Mouse (Mus musculus) Patski (cell line): Measurements from ENCODE around the gene Phyhd1. TPM values are rescaled to one million over a fixed set of nuclear protein-coding genes. Genes with fewer than 3 reads are reported as not detected.

Experiments
- ATAC-seq: fragments of 100-300 bp; one replicate; pipeline ENCODE4 v1.8.0; 2021
- CTCF ChIA-PET: fragments of 350-600 bp; sonication (Branson Sonifier 250); formaldehyde crosslinking; loops from one replicate; lab custom pipeline; 2022; ENCODE audit warnings: inconsistent platforms; lab: Charles Lee
- POLR2A ChIA-PET: fragments of 350-600 bp; sonication (Branson Sonifier 250); formaldehyde crosslinking; loops from one replicate; lab custom pipeline; 2022; ENCODE audit warnings: antibody characterized with exemption, inconsistent platforms; lab: Charles Lee
- DNase-seq: peaks from one replicate; pipeline ENCODE4 v3.0.0-alpha.2; 2011; ENCODE audit warnings: low read depth, low spot score
- H3K27me3 ChIP-seq: fragments of 371-371 bp; one replicate; pipeline ENCODE4 v1.5.1; 2021
- CTCF ChIP-seq: fragments of 100-300 bp; IDR thresholded peaks from one replicate; pipeline ENCODE4 v1.5.1; 2021
- in situ Hi-C: fragments of 300-500 bp; cut with MboI; formaldehyde crosslinking; loops from 3 replicates; pipeline ENCODE4 v1.11.1; 2018; ENCODE audit warnings: low pct_unique_long_range_greater_than_20kb, mixed read lengths
- polyA plus RNA-seq: library from polyadenylated mRNA; unstranded; gene quantifications from one replicate; pipeline ENCODE4 v1.2.3, GENCODE M21; 2021

Phyhd1 gene
- polyA plus RNA-seq = 22.4 TPM

DNA sequence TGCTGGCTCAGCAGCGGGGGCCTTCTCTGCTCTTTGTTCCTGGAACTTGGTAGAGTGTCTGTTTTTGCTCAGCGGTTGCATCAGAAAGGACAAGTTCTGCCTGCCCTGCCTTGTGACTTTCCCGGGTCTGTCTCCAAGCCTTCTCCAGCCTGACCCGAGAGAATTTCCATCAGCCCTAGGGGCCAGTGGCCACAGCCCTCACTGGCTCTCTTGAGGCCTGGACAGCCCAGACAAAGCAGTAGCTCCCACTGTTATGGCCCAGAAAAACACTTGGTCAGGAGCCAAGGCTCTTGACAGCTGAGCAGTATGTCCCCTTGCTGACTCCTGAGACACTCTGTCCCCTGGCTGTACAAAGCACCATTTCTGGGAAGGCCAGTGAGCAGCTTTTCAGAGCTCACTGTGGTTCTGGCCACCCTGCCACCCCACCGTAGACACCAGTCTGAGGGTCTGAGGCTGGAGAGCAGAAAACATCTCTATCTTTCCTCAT is at the start of gene Phyhd1:
Gene Phyhd1, plus strand, starts transcription at position 437 of the 487 bp plus-strand sequence.
- in situ Hi-C loops = loop anchor here (10.0 kb wide), 1 partner anchor 91 kb away; the partner anchor contains the start of genes Endog and Spout1
- ATAC-seq (no peak), DNase-seq (no peak)
- CTCF ChIA-PET = no interaction called here
- TF ChIP-seq CTCF = no peak
- POLR2A ChIA-PET = interaction anchor here (1.0 to 1.5 kb wide), 3 partner anchors 9 to 24 kb away, joined by 3 to 7 read pairs (median 3); partner anchors contain the start of genes Dolk and Nup188
- H3K27me3 ChIP-seq = no peaks in the 10 kb centered on the region

DNA sequence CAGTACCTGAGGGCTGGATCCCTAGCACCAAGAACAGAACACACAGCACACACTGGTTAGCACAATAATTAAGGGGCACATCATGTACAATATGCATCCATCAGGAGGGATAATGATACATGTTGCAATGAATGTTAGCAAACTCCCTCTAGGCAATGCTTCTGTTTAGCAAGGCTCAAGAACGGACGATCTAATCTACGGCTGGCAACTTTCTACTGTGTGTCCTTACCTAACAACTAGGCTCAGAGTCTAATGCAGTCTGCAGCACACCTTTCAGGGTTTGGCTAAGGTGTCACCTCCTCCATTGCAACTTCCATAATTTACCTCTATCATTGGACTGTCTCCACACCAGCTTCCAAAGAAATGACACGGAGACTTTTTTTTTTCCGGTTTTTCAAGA is 49.7 kb upstream of the Phyhd1 start:
- no peaks in the 10 kb centered on the region for H3K27me3 ChIP-seq
- in situ Hi-C loops = no loop called here
- CTCF ChIA-PET = no interaction called here
- POLR2A ChIA-PET = interaction anchor here (0.6 kb wide), 1 partner anchor 321 kb away, joined by 3 read pairs; no protein-coding TSS in a partner anchor
- DNase-seq (no peak), ATAC-seq (no peak)
- TF ChIP-seq CTCF = no peak

DNA sequence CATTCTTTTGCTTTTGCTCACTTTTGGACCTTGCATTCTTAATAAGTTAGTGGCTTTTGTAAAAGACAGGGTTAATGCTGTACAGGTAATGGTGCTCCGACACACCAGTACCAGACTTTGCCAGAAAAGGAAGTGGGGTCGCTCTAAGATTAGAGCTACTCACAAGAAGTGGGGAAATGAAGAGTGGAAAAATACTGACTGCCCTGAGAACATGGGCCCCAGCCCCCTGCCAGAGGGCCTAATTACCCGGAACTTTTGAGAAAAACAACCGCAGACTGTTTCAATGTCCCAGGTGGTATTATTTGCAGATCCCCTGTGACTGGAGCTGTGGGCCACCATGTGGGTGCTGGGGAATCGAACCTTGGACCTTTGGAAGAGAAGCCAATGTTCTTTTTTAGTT is 30.4 kb upstream of the Phyhd1 start:
- in situ Hi-C loops = no loop called here
- DNase-seq (no peak), ATAC-seq (no peak)
- ChIA-PET POLR2A (no interaction called here), CTCF (no interaction called here)
- no peaks in the 10 kb centered on the region for H3K27me3 ChIP-seq
- TF ChIP-seq CTCF = no peak

GRCm38 (mm10) chr2:30236426-30237198 is 29.4 kb upstream of the Phyhd1 start:
- no peak for ATAC-seq
- POLR2A ChIA-PET = interaction anchor here (0.7 to 1.3 kb wide), 6 partner anchors 10 to 65 kb away, joined by 3 to 6 read pairs (median 4); partner anchors contain the start of gene Kyat1

GRCm38 (mm10) chr2:30237199-30237880 is 28.7 kb upstream of the Phyhd1 start, which contains the start of gene Lrrc8a:
Gene Lrrc8a, plus strand, starts transcription at chr2:30237715.
- DNase-seq = peak; percentile 76
- ChIA-PET CTCF (interaction anchor here (1.0 to 1.3 kb wide), 2 partner anchors 30 to 74 kb away, joined by 3 to 4 read pairs; no protein-coding TSS in a partner anchor), POLR2A (interaction anchor here (0.7 to 1.4 kb wide), 7 partner anchors 10 to 65 kb away, joined by 3 to 6 read pairs (median 4); partner anchors contain the start of gene Kyat1)
- no peaks in the 10 kb centered on the region for H3K27me3 ChIP-seq
- in situ Hi-C loops = no loop called here
- peak; percentile 80 for ATAC-seq
- TF ChIP-seq CTCF = no peak

More at GRCm38 (mm10) chr2:30236426-30237198, 29.4 kb upstream of the Phyhd1 start:
- in situ Hi-C loops = no loop called here
- H3K27me3 ChIP-seq = no peaks in the 10 kb centered on the region
- no peak for TF ChIP-seq CTCF
- DNase-seq = no peak
- CTCF ChIA-PET = interaction anchor here (1.0 to 1.3 kb wide), 2 partner anchors 30 to 74 kb away, joined by 3 to 4 read pairs; no protein-coding TSS in a partner anchor

DNA sequence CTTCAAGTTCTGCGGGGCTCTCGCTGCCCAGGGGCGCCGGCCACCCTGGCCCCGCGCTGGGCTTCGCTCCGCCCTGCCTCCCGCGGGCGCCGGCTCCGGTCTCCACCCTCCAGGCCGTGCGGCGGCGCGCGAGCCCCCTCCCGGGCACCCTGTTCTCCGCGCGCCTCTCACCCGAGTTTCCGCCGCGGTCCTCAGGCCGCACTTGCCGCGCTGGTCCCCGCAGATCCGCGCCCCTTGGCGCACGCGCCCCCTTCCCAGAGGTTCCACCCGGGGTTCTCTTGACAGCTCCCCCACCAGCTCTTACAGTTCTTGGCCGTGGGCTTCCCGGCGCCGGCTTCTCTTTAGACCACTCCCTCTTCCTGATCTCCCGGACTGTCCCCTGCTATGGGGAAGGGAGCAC is 28.1 kb upstream of the Phyhd1 start:
- ChIA-PET POLR2A (interaction anchor here (1.2 to 1.4 kb wide), 5 partner anchors 12 to 66 kb away, joined by 3 to 6 read pairs (median 4); partner anchors contain the start of gene Kyat1), CTCF (interaction anchor here (1.0 kb wide), 1 partner anchor 29 kb away, joined by 4 read pairs; no protein-coding TSS in a partner anchor)
- ATAC-seq (peak; percentile 59), DNase-seq (no peak)
- H3K27me3 ChIP-seq = no peaks in the 10 kb centered on the region
- TF ChIP-seq CTCF = no peak
- in situ Hi-C loops = no loop called here

DNA sequence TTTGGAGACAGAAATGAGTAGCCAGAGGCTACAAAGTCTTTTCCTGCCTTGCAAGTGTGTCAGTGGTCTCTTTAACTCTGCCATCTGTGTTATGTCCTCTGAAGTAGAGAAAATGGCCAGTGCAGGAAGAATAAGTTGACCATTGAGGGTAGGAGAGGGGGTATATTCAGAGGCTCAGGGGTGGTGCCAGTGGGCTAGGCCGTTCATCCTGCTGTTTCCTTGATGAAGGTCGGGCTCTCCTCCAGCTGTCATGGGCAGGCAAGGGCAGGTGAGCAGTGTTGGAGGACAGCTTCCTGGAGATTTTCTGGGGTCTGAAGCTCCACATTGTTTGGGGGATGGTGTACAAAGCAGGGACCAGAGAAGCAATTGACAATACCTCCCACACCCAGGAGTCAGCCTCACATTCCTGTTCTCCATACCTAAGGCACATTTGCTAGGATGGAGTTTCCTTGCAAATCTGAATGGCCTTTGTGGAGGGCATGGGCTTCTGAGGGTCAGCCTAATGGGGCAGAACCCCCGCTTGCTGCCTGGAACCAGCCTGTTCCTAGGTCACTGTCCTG is 27.0 kb upstream of the Phyhd1 start:
- no peak for ATAC-seq
- CTCF ChIA-PET = interaction anchor here (0.7 to 1.4 kb wide), 2 partner anchors 22 to 33 kb away, joined by 3 to 4 read pairs; partner anchors contain the start of gene Kyat1
- no peak for TF ChIP-seq CTCF

GRCm38 (mm10) chr2:30239777-30240176 is 26.2 kb upstream of the Phyhd1 start:
- H3K27me3 ChIP-seq = no peaks in the 10 kb centered on the region
- CTCF ChIA-PET = interaction anchor here (0.9 kb wide), 1 partner anchor 17 kb away, joined by 3 read pairs; no protein-coding TSS in a partner anchor
- DNase-seq (no peak), ATAC-seq (no peak)
- TF ChIP-seq CTCF = no peak
- in situ Hi-C loops = no loop called here
- POLR2A ChIA-PET = interaction anchor here (1.2 kb wide), 1 partner anchor 33 kb away, joined by 3 read pairs; no protein-coding TSS in a partner anchor

More for the DNA sequence above, 27.0 kb upstream of the Phyhd1 start:
- POLR2A ChIA-PET = interaction anchor here (0.6 to 1.4 kb wide), 4 partner anchors 11 to 535 kb away, joined by 3 to 4 read pairs (median 4); no protein-coding TSS in a partner anchor
- in situ Hi-C loops = no loop called here
- no peak for DNase-seq
- no peaks in the 10 kb centered on the region for H3K27me3 ChIP-seq

GRCm38 (mm10) chr2:30240267-30240666 is 25.7 kb upstream of the Phyhd1 start, which contains the start of gene Gm28035:
Gene Gm28035, plus strand, starts transcription at chr2:30240567.
- ChIA-PET POLR2A (interaction anchor here (1.2 kb wide), 1 partner anchor 33 kb away, joined by 3 read pairs; no protein-coding TSS in a partner anchor), CTCF (interaction anchor here (0.9 kb wide), 1 partner anchor 16 kb away, joined by 3 read pairs; no protein-coding TSS in a partner anchor)
- in situ Hi-C loops = no loop called here
- no peak for TF ChIP-seq CTCF
- DNase-seq = no peak
- no peak for ATAC-seq
- H3K27me3 ChIP-seq = no peaks in the 10 kb centered on the region
